Mouse (Mus musculus) MEL (cell line): ENCODE results near the gene Mycbp2. TPM values are rescaled to one million over a fixed set of nuclear protein-coding genes. Genes with fewer than 3 reads are reported as not detected.

ENCODE experiments used
- DNase-seq: peaks from one replicate; pipeline ENCODE4 v3.0.0; 2011; ENCODE audit warnings: low read depth, low spot score
- H3K27ac ChIP-seq: 2 replicates; pipeline ENCODE4 v1.5.1; 2012; ENCODE audit warnings: low read depth, mild to moderate bottlenecking, control low read depth, low read length, moderate library complexity; ENCODE audit not compliant: control insufficient read depth
- H3K27me3 ChIP-seq, 2 experiments: fragments of 150-350 bp in 1 of 2; sonication (generic) in 1 of 2; 2 replicates each; pipeline ENCODE4 v1.6.1; 2012; ENCODE audit warnings: low read length in 2 of 2, mild to moderate bottlenecking in 2 of 2, improper control_type of control experiment in 1 of 2, moderate library complexity in 1 of 2; ENCODE audit not compliant: insufficient read depth in 2 of 2, control insufficient read depth in 1 of 2
- H3K36me3 ChIP-seq, 2 experiments: 2 replicates each; pipeline ENCODE4 v1.6.1; 2012 to 2014; ENCODE audit warnings: low read length in 2 of 2, improper control_type of control experiment in 1 of 2, inconsistent platforms in 1 of 2, mild to moderate bottlenecking in 1 of 2; ENCODE audit not compliant: insufficient read depth in 2 of 2, control insufficient read depth in 1 of 2
- H3K4me1 ChIP-seq, 2 experiments: fragments of 150-350 bp in 1 of 2; sonication (generic) in 1 of 2; 2 replicates each; pipeline ENCODE4 v1.6.1; 2012; ENCODE audit warnings: low read length in 2 of 2, improper control_type of control experiment in 1 of 2, mild to moderate bottlenecking in 1 of 2; ENCODE audit not compliant: insufficient read depth in 2 of 2, control insufficient read depth in 1 of 2
- H3K4me3 ChIP-seq, 2 experiments: fragments of 150-350 bp in 1 of 2; sonication (generic) in 1 of 2; 2 replicates each; pipeline ENCODE4 v1.5.1; 2012; ENCODE audit warnings: low read depth in 2 of 2, low read length in 2 of 2, mild to moderate bottlenecking in 2 of 2, moderate library complexity in 2 of 2, control low read depth in 1 of 2, improper control_type of control experiment in 1 of 2; ENCODE audit not compliant: control insufficient read depth in 1 of 2, insufficient read depth in 1 of 2
- H3K79me2 ChIP-seq: 2 replicates; pipeline ENCODE4 v1.6.1; 2012; ENCODE audit warnings: mild to moderate bottlenecking, low read length, moderate library complexity; ENCODE audit not compliant: control insufficient read depth, poor library complexity, insufficient read depth
- H3K9ac ChIP-seq: 2 replicates; pipeline ENCODE4 v1.6.1; 2012; ENCODE audit warnings: low read depth, mild to moderate bottlenecking, control low read depth, low read length, moderate library complexity; ENCODE audit not compliant: control insufficient read depth, poor library complexity, severe bottlenecking
- H3K9me3 ChIP-seq: fragments of 150-350 bp; sonication (generic); replicated peaks from 2 replicates; pipeline ENCODE4 v1.6.1; 2012; ENCODE audit warnings: mild to moderate bottlenecking, low read length, improper control_type of control experiment, moderate library complexity; ENCODE audit not compliant: insufficient read depth
- ELF1 ChIP-seq: IDR thresholded peaks from 2 replicates; pipeline ENCODE4 v1.6.1; 2014; ENCODE audit warnings: low read depth, mild to moderate bottlenecking, inconsistent platforms, low read length, improper control_type of control experiment, moderate library complexity
- EP300 ChIP-seq, 2 experiments: IDR thresholded peaks; 2 replicates each; pipeline ENCODE4 v1.6.1; 2011; ENCODE audit warnings: improper control_type of control experiment in 2 of 2, low read length in 2 of 2, low read depth in 1 of 2, mild to moderate bottlenecking in 1 of 2
- GABPA ChIP-seq: IDR thresholded peaks from 2 replicates; pipeline ENCODE4 v1.6.1; 2012; ENCODE audit warnings: low read depth, mild to moderate bottlenecking, inconsistent platforms, low read length, improper control_type of control experiment, moderate library complexity
- KAT2A ChIP-seq: conservative IDR thresholded peaks from 2 replicates; pipeline ENCODE4 v1.6.1; 2012; ENCODE audit warnings: low read depth, low read length, improper control_type of control experiment, inconsistent platforms
- MAFK ChIP-seq: IDR thresholded peaks from 2 replicates; pipeline ENCODE4 v1.6.1; 2011; ENCODE audit warnings: low read depth, mild to moderate bottlenecking, low read length, improper control_type of control experiment, borderline replicate concordance
- MYC ChIP-seq: IDR thresholded peaks from 2 replicates; pipeline ENCODE4 v1.6.1; 2011; ENCODE audit warnings: low read depth, mild to moderate bottlenecking, low read length, improper control_type of control experiment, moderate library complexity
- RAD21 ChIP-seq: IDR thresholded peaks from 2 replicates; pipeline ENCODE4 v1.6.1; 2011; ENCODE audit warnings: mild to moderate bottlenecking, low read depth, low read length, improper control_type of control experiment
- SMC3 ChIP-seq: IDR thresholded peaks from 2 replicates; pipeline ENCODE4 v1.6.1; 2011; ENCODE audit warnings: low read depth, low read length, improper control_type of control experiment
- USF1 ChIP-seq: IDR thresholded peaks from 2 replicates; pipeline ENCODE4 v1.6.1; 2014; ENCODE audit warnings: low read depth, mild to moderate bottlenecking, inconsistent platforms, low read length, improper control_type of control experiment, moderate library complexity
- ZC3H11A ChIP-seq: IDR thresholded peaks from 2 replicates; pipeline ENCODE4 v1.6.1; 2012; ENCODE audit warnings: low read depth, mild to moderate bottlenecking, inconsistent platforms, low read length, improper control_type of control experiment
- polyA plus RNA-seq, 2 experiments: library from polyadenylated mRNA; stranded (reverse) in 1 of 2; unstranded in 1 of 2; fragments of >175 nt in 1 of 2; fragments of >200 nt in 1 of 2; gene quantifications; 2 replicates each; pipeline versions ENCODE4 v1.2.1 to v1.2.4; 2012; ENCODE audit warnings: low replicate concordance in 2 of 2, low read depth in 1 of 2; ENCODE audit not compliant: insufficient read length in 2 of 2, insufficient read depth in 1 of 2, missing spikeins in 1 of 2
- total RNA-seq: library from RNA; depleted of rRNA; stranded (reverse); fragments of 300-350 nt; gene quantifications from 2 replicates; pipeline ENCODE4 v1.2.3, GENCODE M21; 2012

Mycbp2 gene
- total and polyA plus RNA-seq, 3 experiments, result 9.1 to 28.0 (median 23.4) TPM

GRCm38 (mm10) chr14:103242020-103242419 is 104.6 kb downstream of the Mycbp2 start:
- Histone ChIP-seq H3K4me3 (no peak overlapping the region), H3K27me3 (no peaks in the 10 kb centered on the region), H3K27ac (no peak overlapping the region), H3K36me3 (peaks cover 0 to 8% of the 10 kb centered on the region in 2 experiments; a peak in 2 of 4 replicates), H3K9me3 (no peaks in the 10 kb centered on the region), H3K9ac (no peak overlapping the region), H3K4me1 (no peaks in the 10 kb centered on the region), H3K79me2 (no peaks in the 10 kb centered on the region)
- TF ChIP-seq MAFK, result no peak
- no peak for DNase-seq

- DNase-seq, result no peak
- Histone ChIP-seq H3K79me2 (no peaks in the 10 kb centered on the region), H3K27me3 (no peaks in the 10 kb centered on the region), H3K27ac (no peak overlapping the region), H3K4me1 (no peaks in the 10 kb centered on the region; a peak in 1 of 4 replicates), H3K4me3 (no peak overlapping the region), H3K36me3 (peaks cover 2 to 3% of the 10 kb centered on the region in 2 experiments), H3K9ac (no peak overlapping the region), H3K9me3 (no peaks in the 10 kb centered on the region)
- TF ChIP-seq USF1 (no peak), GABPA (no peak)
Observed at GRCm38 (mm10) chr14:103234770-103235169, 111.8 kb downstream of the Mycbp2 start.

GRCm38 (mm10) chr14:103233640-103234593 is 112.7 kb downstream of the Mycbp2 start:
- Histone ChIP-seq H3K79me2 (no peaks in the 10 kb centered on the region), H3K36me3 (peaks cover 2 to 5% of the 10 kb centered on the region in 2 experiments), H3K27ac (no peak overlapping the region), H3K9ac (no peak overlapping the region), H3K27me3 (no peaks in the 10 kb centered on the region), H3K4me1 (no peaks in the 10 kb centered on the region; a peak in 1 of 4 replicates), H3K9me3 (no peaks in the 10 kb centered on the region), H3K4me3 (no peak overlapping the region)
- no peak for DNase-seq
- no peak for TF ChIP-seq ZC3H11A

GRCm38 (mm10) chr14:103222356-103222755 is 124.3 kb downstream of the Mycbp2 start:
- H3K27me3 ChIP-seq, result no peaks in the 10 kb centered on the region
- no peak overlapping the region for H3K4me3 ChIP-seq
- no peaks in the 10 kb centered on the region for H3K79me2 ChIP-seq
- H3K27ac ChIP-seq, result no peak overlapping the region
- H3K36me3 ChIP-seq, result peaks cover 0 to 8% of the 10 kb centered on the region in 2 experiments; a peak in 2 of 4 replicates
- no peaks in the 10 kb centered on the region for H3K9me3 ChIP-seq
- TF ChIP-seq EP300 (IDR thresholded peaks at IDR 0.05; ENCODE audit: low read depth in 1 of 2, low read length in 2 of 2) (no peak), KAT2A (no peak), MYC (no peak), ELF1 (no peak), SMC3 (no peak), RAD21 (no peak), USF1 (no peak)
- TF ChIP-seq, all 39 proteins: peak for 0
- no peaks in the 10 kb centered on the region for H3K4me1 ChIP-seq
- no peak for DNase-seq
- no peak overlapping the region for H3K9ac ChIP-seq
